Mouse (Mus musculus) E14TG2a.4 (cell line): Measurements from ENCODE around the gene Nrxn1.

Source experiments
- CTCF ChIP-seq: conservative IDR thresholded peaks from 2 replicates; pipeline ENCODE4 v1.5.1; 2014; ENCODE audit warnings: low read length
- NANOG ChIP-seq: IDR thresholded peaks from 2 replicates; pipeline ENCODE4 v1.6.1; 2014; ENCODE audit warnings: borderline replicate concordance, low read length, mixed read lengths

- TF ChIP-seq CTCF (no peak), NANOG (no peak)
These were observed 963.7 kb downstream of the Nrxn1 start for GRCm38 (mm10) chr17:90129183-90129582.
